ENCODE assay signal across 30 mouse cellular contexts in the genomic region with DNA sequence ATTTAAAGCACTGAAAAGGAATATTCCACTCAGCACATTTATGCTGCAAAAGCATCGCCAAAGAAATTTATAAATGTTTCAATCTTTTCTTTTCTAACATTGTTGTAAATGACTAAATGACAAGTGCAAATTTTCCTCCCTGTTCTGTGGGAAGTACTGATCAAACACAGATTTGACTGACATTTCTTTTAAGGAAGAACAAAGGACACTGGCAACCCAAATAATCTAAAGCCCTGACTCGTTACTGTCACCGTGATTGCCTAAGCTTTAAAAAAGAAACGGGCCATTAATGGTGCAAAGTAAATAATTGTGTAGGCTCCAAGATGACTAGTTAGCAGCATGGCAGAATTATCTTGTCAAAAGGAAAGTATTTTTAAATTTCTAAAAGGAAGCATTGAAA.
DNase-seq lines count a peak whose midpoint lies in the region; ATAC-seq and TF ChIP-seq lines count a peak whose summit lies in the region.
"Had no signal": no experiment of that assay in that cellular context is flagged by ENCODE, and none has a peak within 500 bp of the region (broad histone marks: within the 10 kb centered on the region; RNA-seq: fewer than 3 reads in every experiment).

No protein-coding gene starts in this region.

- no peak overlapping the region for H3K27ac ChIP-seq in embryonic facial prominence, embryonic 11.5 days (replicated peaks; ENCODE audit: low read depth, low read length)
- H3K27ac ChIP-seq in embryonic facial prominence, embryonic 10.5 days (replicated peaks): no peak overlapping the region
- peak overlapping the region; percentile 62; the same call in 1 of the 2 replicates for H3K27ac ChIP-seq in layer of hippocampus, adult 2 months
- no peak overlapping the region for H3K27ac ChIP-seq in forebrain, embryonic 14.5 days (ENCODE audit: low read depth, low read length)
- H3K27ac ChIP-seq in forebrain, postnatal 0 days (ENCODE audit: low read depth, low read length): no peak overlapping the region
- H3K27ac ChIP-seq: embryonic facial prominence, embryonic 12.5 days; embryonic facial prominence, embryonic 15.5 days; gastrocnemius, adult 2 months; heart, embryonic 15.5 days; hindbrain, embryonic 10.5 days; hindbrain, embryonic 13.5 days; intestine, embryonic 15.5 days had no signal

- no peak overlapping the region for H3K4me3 ChIP-seq in embryonic facial prominence, embryonic 11.5 days (ENCODE audit: low read depth, low read length)
- no peak overlapping the region for H3K4me3 ChIP-seq in embryonic facial prominence, embryonic 10.5 days
- H3K4me3 ChIP-seq in layer of hippocampus, adult 2 months: no peak overlapping the region
- H3K4me3 ChIP-seq in forebrain, embryonic 14.5 days (ENCODE audit: low read depth, low read length): no peak overlapping the region
- no peak overlapping the region for H3K4me3 ChIP-seq in forebrain, postnatal 0 days (ENCODE audit: low read depth, low read length)
- H3K4me3 ChIP-seq: embryonic facial prominence, embryonic 12.5 days; embryonic facial prominence, embryonic 15.5 days; gastrocnemius, adult 2 months; heart, embryonic 12.5 days; heart, embryonic 15.5 days; hindbrain, embryonic 10.5 days; hindbrain, embryonic 13.5 days; intestine, embryonic 15.5 days had no signal

- ATAC-seq in embryonic facial prominence, embryonic 11.5 days (replicated peaks; ENCODE audit: insufficient number of reproducible peaks, low FRiP score, low TSS enrichment, low read depth): no peak
- peak; percentile 68 for ATAC-seq in forebrain, embryonic 14.5 days
- peak; percentile 47; the same call in 1 of the 2 replicates for ATAC-seq in forebrain, postnatal 0 days
- ATAC-seq: activated CD4-positive, CD25-positive, alpha-beta regulatory T cell, adult 4 months; hindbrain, embryonic 16.5 days; intestine, embryonic 15.5 days had no signal

- H3K27me3 ChIP-seq in embryonic facial prominence, embryonic 11.5 days (ENCODE audit: control insufficient read depth, insufficient read depth, low read length): no peaks in the 10 kb centered on the region
- H3K27me3 ChIP-seq in embryonic facial prominence, embryonic 10.5 days (replicated peaks; ENCODE audit: low read depth, poor library complexity, severe bottlenecking): no peaks in the 10 kb centered on the region
- H3K27me3 ChIP-seq in forebrain, embryonic 14.5 days (replicated peaks; ENCODE audit: control insufficient read depth, insufficient read depth, low read length): no peaks in the 10 kb centered on the region
- H3K27me3 ChIP-seq in forebrain, postnatal 0 days (ENCODE audit: insufficient read depth, low read length): no peaks in the 10 kb centered on the region
- H3K27me3 ChIP-seq: embryonic facial prominence, embryonic 12.5 days; embryonic facial prominence, embryonic 15.5 days; heart, embryonic 12.5 days; heart, embryonic 15.5 days; hindbrain, embryonic 13.5 days; intestine, embryonic 15.5 days had no signal

- no peaks in the 10 kb centered on the region for H3K9me3 ChIP-seq in embryonic facial prominence, embryonic 11.5 days (replicated peaks; ENCODE audit: control insufficient read depth, low read length)
- no peaks in the 10 kb centered on the region for H3K9me3 ChIP-seq in embryonic facial prominence, embryonic 10.5 days
- H3K9me3 ChIP-seq in forebrain, embryonic 14.5 days (replicated peaks; ENCODE audit: control insufficient read depth, low read length): no peaks in the 10 kb centered on the region
- H3K9me3 ChIP-seq in forebrain, postnatal 0 days (ENCODE audit: low read length): no peaks in the 10 kb centered on the region
- H3K9me3 ChIP-seq: embryonic facial prominence, embryonic 12.5 days; embryonic facial prominence, embryonic 15.5 days; heart, embryonic 12.5 days; heart, embryonic 15.5 days; hindbrain, embryonic 10.5 days; hindbrain, embryonic 13.5 days; intestine, embryonic 15.5 days had no signal

- 47% methylated on average over 4 of the region's 4 CpGs for WGBS in embryonic facial prominence, embryonic 11.5 days
- 58% methylated on average over 4 of the region's 4 CpGs for WGBS in embryonic facial prominence, embryonic 10.5 days
- WGBS in forebrain, embryonic 14.5 days: 15% methylated on average over 4 of the region's 4 CpGs
- WGBS in forebrain, postnatal 0 days: 18% methylated on average over 4 of the region's 4 CpGs

- no peaks in the 10 kb centered on the region for H3K36me3 ChIP-seq in embryonic facial prominence, embryonic 11.5 days (replicated peaks; ENCODE audit: control insufficient read depth, insufficient read depth, low read depth, low read length)
- no peaks in the 10 kb centered on the region for H3K36me3 ChIP-seq in embryonic facial prominence, embryonic 10.5 days (replicated peaks)
- H3K36me3 ChIP-seq in forebrain, embryonic 14.5 days (ENCODE audit: control insufficient read depth, insufficient read depth, low read length): no peaks in the 10 kb centered on the region
- H3K36me3 ChIP-seq in forebrain, postnatal 0 days (ENCODE audit: insufficient read depth): no peaks in the 10 kb centered on the region
- H3K36me3 ChIP-seq: embryonic facial prominence, embryonic 12.5 days; embryonic facial prominence, embryonic 15.5 days; heart, embryonic 12.5 days; heart, embryonic 15.5 days; hindbrain, embryonic 10.5 days; hindbrain, embryonic 13.5 days; intestine, embryonic 15.5 days had no signal

- peak; percentile 1 for DNase-seq in embryonic facial prominence, embryonic 11.5 days (ENCODE audit: low spot score)
- DNase-seq in embryonic facial prominence, embryonic 10.5 days (ENCODE audit: low spot score): no peak
- no peak for DNase-seq in layer of hippocampus, adult 2 months (ENCODE audit: low spot score in 2 of 2)
- DNase-seq in layer of hippocampus, postnatal 36 days: no peak
- DNase-seq in forebrain, embryonic 14.5 days (ENCODE audit: low spot score): peak; percentile 60
- DNase-seq in forebrain, postnatal 0 days: peak; percentile 12
- DNase-seq in adrenal gland, postnatal 25 days: no peak
- no peak for DNase-seq in liver
- DNase-seq: adrenal gland, adult 8-10 months; adrenal gland, postnatal 36 days; cerebellum, adult 11-12 months; cerebellum, adult 8-10 months; cerebellum, postnatal 10 days; cerebellum, postnatal 36 days; embryo, embryonic 11 days; gastrocnemius, adult 2 months; gastrocnemius, postnatal 14 days; heart, adult 18-20 months; heart, postnatal 10 days; heart, postnatal 36 days; kidney, adult 18-20 months had no signal

- TF ChIP-seq CTCF in layer of hippocampus, adult 2 months (conservative IDR thresholded peaks at IDR 0.05): no peak
- TF ChIP-seq CTCF in forebrain, postnatal 0 days (IDR thresholded peaks at IDR 0.05; ENCODE audit: low read depth): no peak

- no peak overlapping the region for H3K9ac ChIP-seq in embryonic facial prominence, embryonic 11.5 days (replicated peaks; ENCODE audit: low read length)
- H3K9ac ChIP-seq in forebrain, embryonic 14.5 days (ENCODE audit: low read length): no peak overlapping the region
- H3K9ac ChIP-seq in forebrain, postnatal 0 days: no peak overlapping the region
- H3K9ac ChIP-seq: embryonic facial prominence, embryonic 12.5 days; embryonic facial prominence, embryonic 15.5 days; heart, embryonic 12.5 days; heart, embryonic 15.5 days; hindbrain, embryonic 13.5 days; intestine, embryonic 15.5 days had no signal

- H3K4me2 ChIP-seq in embryonic facial prominence, embryonic 11.5 days (ENCODE audit: low read depth, low read length): no peak overlapping the region
- H3K4me2 ChIP-seq in forebrain, embryonic 14.5 days (ENCODE audit: low read length): no peak overlapping the region
- no peak overlapping the region for H3K4me2 ChIP-seq in forebrain, postnatal 0 days (ENCODE audit: low read depth)
- H3K4me2 ChIP-seq: embryonic facial prominence, embryonic 12.5 days; embryonic facial prominence, embryonic 15.5 days; heart, embryonic 12.5 days; heart, embryonic 15.5 days; hindbrain, embryonic 13.5 days; intestine, embryonic 15.5 days had no signal

- no peaks in the 10 kb centered on the region for H3K4me1 ChIP-seq in embryonic facial prominence, embryonic 11.5 days (ENCODE audit: control insufficient read depth, insufficient read depth, low read length)
- H3K4me1 ChIP-seq in embryonic facial prominence, embryonic 10.5 days: no peaks in the 10 kb centered on the region
- no peaks in the 10 kb centered on the region for H3K4me1 ChIP-seq in forebrain, embryonic 14.5 days (ENCODE audit: control insufficient read depth, insufficient read depth, low read length)
- H3K4me1 ChIP-seq in forebrain, postnatal 0 days (ENCODE audit: insufficient read depth): no peaks in the 10 kb centered on the region
- H3K4me1 ChIP-seq: embryonic facial prominence, embryonic 12.5 days; embryonic facial prominence, embryonic 15.5 days; heart, embryonic 12.5 days; heart, embryonic 15.5 days; hindbrain, embryonic 10.5 days; hindbrain, embryonic 13.5 days; intestine, embryonic 15.5 days had no signal

Comparison
In these comparisons a context has a peak if more than half of its experiments do, and no peak if none do; other contexts are left out.
1. DNase-seq: peak in embryonic facial prominence, embryonic 11.5 days (single experiment), forebrain, embryonic 14.5 days (single experiment) and forebrain, postnatal 0 days (single experiment); none in embryonic facial prominence, embryonic 10.5 days (single experiment), layer of hippocampus, adult 2 months (0 of 2), layer of hippocampus, postnatal 36 days (0 of 2), adrenal gland, postnatal 25 days (single experiment) and liver (single experiment).